29 mouse cellular contexts compared by ENCODE assay signal in the genomic region with DNA sequence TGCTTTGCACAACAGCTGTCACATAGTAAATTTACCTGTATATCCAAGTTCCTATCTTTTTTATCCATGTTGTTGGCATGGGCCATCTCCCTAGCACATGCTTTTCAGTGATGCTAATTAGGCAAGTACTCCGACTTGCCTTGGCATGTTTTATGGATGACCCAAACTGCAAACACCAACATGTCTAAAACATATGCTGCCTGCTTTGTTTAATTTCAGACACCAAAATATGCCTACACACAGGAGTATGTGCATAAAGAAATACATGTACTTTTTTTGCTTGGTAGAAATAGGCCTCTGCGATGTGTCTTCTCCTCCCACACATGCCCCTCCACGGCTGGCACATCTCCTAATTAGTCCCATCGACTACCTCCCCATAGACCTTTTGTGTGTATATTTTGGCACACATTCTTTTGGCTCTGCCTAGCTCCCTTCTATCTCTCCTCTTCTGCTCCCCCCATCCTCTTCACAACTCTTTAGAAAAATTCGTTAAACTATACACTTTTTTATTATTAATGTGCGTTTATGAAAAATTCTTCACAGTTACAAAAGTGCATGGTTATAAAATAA. TPM values are rescaled to one million over a fixed set of nuclear protein-coding genes. Genes with fewer than 3 reads are reported as not detected.
DNase-seq lines count a peak whose midpoint lies in the region; ATAC-seq and TF ChIP-seq lines count a peak whose summit lies in the region.
"Had no signal": no experiment of that assay in that cellular context is flagged by ENCODE, and none has a peak within 500 bp of the region (broad histone marks: within the 10 kb centered on the region; RNA-seq: fewer than 3 reads in every experiment).

No protein-coding gene starts in this region.

- peaks cover 4% of the 10 kb centered on the region; the same call in 1 of the 2 replicates for H3K36me3 ChIP-seq in forebrain, embryonic 15.5 days
- H3K36me3 ChIP-seq in forebrain, embryonic 10.5 days (replicated peaks): no peaks in the 10 kb centered on the region
- H3K36me3 ChIP-seq: embryonic facial prominence, embryonic 12.5 days; embryonic facial prominence, embryonic 15.5 days; G1E; hindbrain, embryonic 10.5 days; intestine, embryonic 15.5 days had no signal

- H3K27me3 ChIP-seq in forebrain, embryonic 15.5 days: no peaks in the 10 kb centered on the region
- H3K27me3 ChIP-seq in forebrain, embryonic 10.5 days (ENCODE audit: poor library complexity, severe bottlenecking): no peaks in the 10 kb centered on the region
- H3K27me3 ChIP-seq: embryonic facial prominence, embryonic 12.5 days; embryonic facial prominence, embryonic 15.5 days; hindbrain, embryonic 13.5 days; intestine, embryonic 15.5 days had no signal

- H3K9me3 ChIP-seq in forebrain, embryonic 15.5 days: no peaks in the 10 kb centered on the region
- H3K9me3 ChIP-seq in forebrain, embryonic 10.5 days: no peaks in the 10 kb centered on the region
- H3K9me3 ChIP-seq: embryonic facial prominence, embryonic 12.5 days; embryonic facial prominence, embryonic 15.5 days; G1E; hindbrain, embryonic 10.5 days; hindbrain, embryonic 13.5 days; intestine, embryonic 15.5 days had no signal

- intact Hi-C loops in left cerebral cortex, postnatal 4 days (cut with DNase I): no loop called here
- intact Hi-C loops in left cerebral cortex, adult 2 months (cut with DNase I): no loop called here

- DNase-seq in cerebellum, postnatal 10 days: peak; percentile 51 to 65
- no peak for DNase-seq in cerebellum, adult 18-20 months
- no peak for DNase-seq in forebrain, embryonic 10.5 days (ENCODE audit: extremely low spot score, low spot score)
- peak; percentile 51 for DNase-seq in left cerebral cortex, postnatal 4 days
- no peak for DNase-seq in left cerebral cortex, adult 2 months (ENCODE audit: extremely low spot score in 1 of 2, low spot score in 2 of 2)
- DNase-seq in gastrocnemius, adult 18-20 months (ENCODE audit: low spot score): no peak
- DNase-seq in lung, postnatal 10 days: no peak
- DNase-seq: adrenal gland, postnatal 10 days; adrenal gland, postnatal 36 days; cerebellum, adult 11-12 months; cerebellum, adult 9-10 months; cerebellum, postnatal 25 days; gastrocnemius, postnatal 10 days; gastrocnemius, postnatal 36 days; kidney, adult 11 months; kidney, adult 8-10 months had no signal

- H3K4me3 ChIP-seq in forebrain, embryonic 15.5 days: no peak overlapping the region
- no peak overlapping the region for H3K4me3 ChIP-seq in forebrain, embryonic 10.5 days
- H3K4me3 ChIP-seq in left cerebral cortex, adult 2 months: no peak overlapping the region
- H3K4me3 ChIP-seq: embryonic facial prominence, embryonic 12.5 days; embryonic facial prominence, embryonic 15.5 days; hindbrain, embryonic 10.5 days; hindbrain, embryonic 13.5 days; intestine, embryonic 15.5 days had no signal

- no peaks in the 10 kb centered on the region for H3K4me1 ChIP-seq in forebrain, embryonic 15.5 days
- H3K4me1 ChIP-seq in forebrain, embryonic 10.5 days: 0 out of 2 replicates have a peak, but pooled peaks cover 5% of the 10 kb centered on the region
- H3K4me1 ChIP-seq: embryonic facial prominence, embryonic 12.5 days; embryonic facial prominence, embryonic 15.5 days; hindbrain, embryonic 13.5 days; intestine, embryonic 15.5 days had no signal

- no peak overlapping the region for H3K4me2 ChIP-seq in forebrain, embryonic 15.5 days (replicated peaks)
- H3K4me2 ChIP-seq: embryonic facial prominence, embryonic 12.5 days; embryonic facial prominence, embryonic 15.5 days; heart, embryonic 11.5 days; hindbrain, embryonic 13.5 days; intestine, embryonic 15.5 days had no signal

- H3K9ac ChIP-seq in forebrain, embryonic 15.5 days (replicated peaks): no peak overlapping the region
- H3K9ac ChIP-seq: embryonic facial prominence, embryonic 12.5 days; embryonic facial prominence, embryonic 15.5 days; hindbrain, embryonic 13.5 days; intestine, embryonic 15.5 days had no signal

- H3K27ac ChIP-seq in forebrain, embryonic 15.5 days (replicated peaks): no peak overlapping the region
- no peak overlapping the region for H3K27ac ChIP-seq in forebrain, embryonic 10.5 days
- H3K27ac ChIP-seq in left cerebral cortex, adult 2 months: no peak overlapping the region
- H3K27ac ChIP-seq: embryonic facial prominence, embryonic 12.5 days; embryonic facial prominence, embryonic 15.5 days; hindbrain, embryonic 10.5 days; hindbrain, embryonic 13.5 days; intestine, embryonic 15.5 days had no signal

- ATAC-seq in forebrain, embryonic 15.5 days (replicated peaks): peak; percentile 77
- ATAC-seq: hindbrain, embryonic 16.5 days; intestine, embryonic 15.5 days; Patski had no signal

- whole genome bisulfite sequencing in forebrain, embryonic 15.5 days: 70% methylated on average over 6 of the region's 6 CpGs
- WGBS in forebrain, embryonic 10.5 days: 93% methylated on average over 6 of the region's 6 CpGs

- no peak for TF ChIP-seq CTCF in left cerebral cortex, adult 2 months (IDR thresholded peaks at IDR 0.05)

RNA-seq across cellular contexts. Expression of gene Lrrc55, which starts 9.3 kb away (rescaled TPM):
- polyA plus RNA-seq in forebrain, embryonic 15.5 days (2015; fragmentation: Nextera tagmentation; extraction: Ambion mirVana): 10.5 and 10.9 TPM in 2 replicates
- polyA plus RNA-seq in forebrain, embryonic 10.5 days (2016; fragmentation: Nextera tagmentation; extraction: Ambion mirVana): 0.30 and 0.47 TPM in 2 replicates
- total RNA-seq in left cerebral cortex, postnatal 4 days (2021): 10 to 100 TPM; 53.3 to 54.1 TPM
- total RNA-seq in left cerebral cortex, adult 2 months (2021): 10 to 100 TPM; 32.8 to 36.5 TPM
- total RNA-seq in gastrocnemius, adult 18-20 months (2021): under 1 TPM; 0.23 to 0.71 TPM
- total RNA-seq: CH12.LX; common myeloid progenitor, adult 5-6 weeks; granulocyte monocyte progenitor cell, adult 5-6 weeks had no signal
- polyA plus RNA-seq: G1E had no signal

RNA-seq across cellular contexts. Expression of gene Aplnr, which starts 51.6 kb away (rescaled TPM):
- polyA plus RNA-seq in forebrain, embryonic 15.5 days (2015; fragmentation: Nextera tagmentation; extraction: Ambion mirVana): 19.3 and 19.7 TPM in 2 replicates
- 37.6 and 38.8 TPM in 2 replicates for polyA plus RNA-seq in forebrain, embryonic 10.5 days (2016; fragmentation: Nextera tagmentation; extraction: Ambion mirVana)
- total RNA-seq in left cerebral cortex, postnatal 4 days (2021): 10 to 100 TPM; 27.9 to 28.4 TPM
- under 1 TPM; 0.30 to 0.38 TPM for total RNA-seq in left cerebral cortex, adult 2 months (2021)
- 1 to 10 TPM; 1.2 to 3.3 TPM for total RNA-seq in gastrocnemius, adult 18-20 months (2021)
- total RNA-seq: CH12.LX; granulocyte monocyte progenitor cell, adult 5-6 weeks had no signal
- polyA plus RNA-seq: G1E had no signal

Comparison
In these comparisons a context has a peak if more than half of its experiments do, and no peak if none do; other contexts are left out.
1. DNase-seq: peak in cerebellum, postnatal 10 days (2 of 2) and left cerebral cortex, postnatal 4 days (single experiment); none in cerebellum, adult 18-20 months (0 of 2), forebrain, embryonic 10.5 days (single experiment), left cerebral cortex, adult 2 months (0 of 2), gastrocnemius, adult 18-20 months (single experiment) and lung, postnatal 10 days (single experiment).
2. RNA of gene Aplnr, which starts 51.6 kb away (total RNA-seq): 27.9 to 28.4 TPM in left cerebral cortex, postnatal 4 days; 1.2 to 3.3 TPM in gastrocnemius, adult 18-20 months and 0.30 to 0.38 TPM in left cerebral cortex, adult 2 months; every median in the first group is over 4 times any median in the second.
3. RNA of gene Lrrc55, which starts 9.3 kb away (total RNA-seq): 53.3 to 54.1 TPM in left cerebral cortex, postnatal 4 days and 32.8 to 36.5 TPM in left cerebral cortex, adult 2 months; 0.23 to 0.71 TPM in gastrocnemius, adult 18-20 months; every median in the first group is over 10 times any median in the second.